Mouse (Mus musculus) T-helper 1 cell (primary cell): ENCODE measurements at regions not wholly inside any gene's neighbourhood (a gene's known extent, or its start where the extent isn't known, plus 50 kb on each side); places are given as distances from the start of the nearest gene placed in this dataset.
"Not testable (repeated sequence)": the region's sequence is repeated elsewhere in the genome, so short reads cannot be mapped to it uniquely, and the experiment has no call there.

Source experiments
- in situ Hi-C: fragments of 300-600 bp; cut with MboI, MseI; formaldehyde crosslinking; loops from one replicate; pipeline ENCODE4 v1.15.1; 2025; ENCODE audit warnings: high pct_unique_total_duplicates

DNA sequence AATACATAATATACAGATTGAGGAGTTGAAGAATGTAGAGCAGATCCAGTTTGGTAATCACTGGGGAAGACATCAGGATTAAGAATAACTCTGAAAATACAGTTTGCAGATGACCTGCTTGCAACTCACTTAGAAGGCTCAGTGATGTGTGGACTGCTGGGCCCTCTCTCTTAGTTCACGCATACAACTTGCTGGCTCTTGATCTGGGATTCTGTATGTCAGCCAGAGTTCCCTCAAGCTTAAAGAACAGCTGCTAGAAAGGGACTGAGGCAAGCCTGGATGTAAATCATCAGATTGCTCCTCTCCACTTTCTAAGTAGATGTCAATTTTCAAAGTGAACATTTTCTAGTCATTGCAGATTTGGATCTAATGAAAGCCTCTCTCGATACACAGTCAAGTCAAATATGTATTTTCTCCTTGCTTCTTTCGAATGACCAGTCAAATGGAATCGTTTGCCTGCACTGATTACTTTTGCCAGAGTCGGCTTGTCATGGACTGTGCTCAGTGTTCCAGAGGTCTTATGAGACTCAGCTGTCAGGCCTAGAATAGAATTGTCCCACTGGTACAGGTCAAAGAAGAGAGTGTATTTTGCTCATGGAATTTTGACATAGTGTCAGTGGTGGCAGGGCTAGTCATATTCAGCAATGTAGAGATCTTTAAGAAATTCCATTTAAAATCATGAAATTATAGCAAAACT lies 334.2 kb upstream of the Cwc22 start:
- in situ Hi-C loops, result loop anchor here (10.0 kb wide), 1 partner anchor 1714 kb away; no protein-coding TSS in a partner anchor

DNA sequence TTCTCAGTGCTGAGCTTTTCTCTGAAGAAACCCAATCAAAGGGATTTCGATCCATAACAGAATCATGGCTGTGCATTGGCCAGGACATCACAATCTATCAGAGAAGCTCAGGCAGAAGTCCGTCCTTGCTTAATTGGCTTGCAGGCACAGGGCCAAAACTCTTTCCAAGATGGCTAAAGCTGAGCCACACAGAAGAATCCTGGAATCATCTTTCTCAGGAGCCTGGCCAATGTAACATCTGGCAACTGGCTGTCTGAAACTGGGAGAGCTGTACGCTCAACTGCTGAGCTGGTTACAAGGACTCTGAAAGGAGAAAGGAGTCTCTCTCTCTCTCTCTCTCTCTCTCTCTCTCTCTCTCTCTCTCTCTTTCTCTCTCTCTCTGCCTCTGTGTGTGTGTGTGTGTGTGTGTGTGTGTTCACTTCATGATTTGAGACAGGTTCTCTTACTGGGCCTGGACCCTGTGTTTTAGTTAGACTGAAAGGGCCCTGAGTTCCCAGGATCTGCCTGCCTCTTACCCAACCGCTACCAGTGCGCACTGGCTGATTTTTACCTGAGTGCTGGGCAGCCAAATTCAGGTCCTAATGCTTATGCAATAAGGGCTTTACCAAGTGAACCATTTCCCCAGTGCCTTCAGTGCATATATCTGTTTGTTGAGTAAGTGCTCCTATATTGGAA lies 333.3 kb upstream of the Cwc22 start:
- in situ Hi-C loops, result loop anchor here (10.0 kb wide), 1 partner anchor 1715 kb away; no protein-coding TSS in a partner anchor

- in situ Hi-C loops, result no loop called here
Measured at GRCm38 (mm10) chr2:78278630-78279029, 332.5 kb upstream of the Cwc22 start.

DNA sequence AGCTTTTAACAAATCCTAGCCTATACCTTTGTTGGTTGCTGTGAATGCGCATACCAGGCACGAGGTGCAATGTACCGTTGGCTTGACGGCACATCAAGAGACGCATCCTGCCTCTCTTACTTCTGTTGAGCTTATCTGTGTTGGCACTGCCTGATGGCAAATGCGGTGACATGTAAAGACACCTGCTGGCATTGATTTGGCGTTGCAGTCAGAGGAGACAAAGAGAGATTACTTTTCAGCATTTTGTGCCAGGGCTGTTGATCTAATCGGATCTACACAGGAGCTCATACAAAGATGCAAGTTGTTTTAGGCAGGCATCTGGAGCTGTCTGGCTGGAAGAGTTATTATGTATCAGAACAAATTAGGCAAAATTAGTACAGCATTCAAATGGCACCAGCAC lies 331.5 kb upstream of the Cwc22 start:
- in situ Hi-C loops, result no loop called here

DNA sequence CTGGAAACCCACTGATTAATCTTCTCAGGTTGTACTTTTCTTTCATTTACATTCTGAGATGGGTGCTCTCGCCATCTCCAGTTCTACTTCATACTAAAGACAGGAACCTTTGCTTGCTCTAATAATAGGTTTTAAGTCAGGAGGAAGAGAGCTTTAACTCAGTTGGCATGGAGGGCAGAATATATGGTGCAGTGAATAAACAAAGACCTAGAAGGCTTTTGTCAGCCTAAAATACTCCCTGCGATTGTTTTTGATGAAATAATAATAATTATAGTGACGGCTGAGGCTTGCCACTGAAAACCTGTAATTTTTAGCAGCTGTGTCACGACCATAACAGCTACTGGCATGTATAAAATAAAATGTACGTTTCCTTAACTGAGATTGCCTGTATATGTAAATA lies 327.9 kb upstream of the Cwc22 start:
- in situ Hi-C loops, result no loop called here

DNA sequence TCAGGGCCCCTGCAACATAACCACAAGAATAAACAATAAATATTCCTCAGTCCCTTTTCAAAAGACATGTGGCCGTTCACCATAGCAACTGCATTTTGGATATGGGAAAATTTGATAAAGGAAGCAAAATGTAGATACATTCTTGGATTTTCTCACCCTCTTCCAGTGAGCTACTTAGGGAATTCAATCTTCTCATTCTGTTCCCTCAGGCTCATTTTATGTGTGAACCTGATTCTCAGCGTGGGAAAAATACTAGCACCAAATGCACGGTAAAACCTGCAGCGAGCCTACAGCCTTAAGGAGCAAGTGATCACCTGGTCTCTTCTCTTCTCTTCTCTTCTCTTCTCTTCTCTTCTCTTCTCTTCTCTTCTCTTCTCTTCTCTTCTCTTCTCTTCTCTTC lies 322.5 kb upstream of the Cwc22 start:
- in situ Hi-C loops, result no loop called here

GRCm38 (mm10) chr2:78267527-78268375 lies 321.6 kb upstream of the Cwc22 start:
- in situ Hi-C loops, result no loop called here

GRCm38 (mm10) chr2:78253601-78254097 lies 307.5 kb upstream of the Cwc22 start:
- in situ Hi-C loops, result no loop called here

GRCm38 (mm10) chr2:78246354-78246753 lies 300.2 kb upstream of the Cwc22 start:
- in situ Hi-C loops, result no loop called here

DNA sequence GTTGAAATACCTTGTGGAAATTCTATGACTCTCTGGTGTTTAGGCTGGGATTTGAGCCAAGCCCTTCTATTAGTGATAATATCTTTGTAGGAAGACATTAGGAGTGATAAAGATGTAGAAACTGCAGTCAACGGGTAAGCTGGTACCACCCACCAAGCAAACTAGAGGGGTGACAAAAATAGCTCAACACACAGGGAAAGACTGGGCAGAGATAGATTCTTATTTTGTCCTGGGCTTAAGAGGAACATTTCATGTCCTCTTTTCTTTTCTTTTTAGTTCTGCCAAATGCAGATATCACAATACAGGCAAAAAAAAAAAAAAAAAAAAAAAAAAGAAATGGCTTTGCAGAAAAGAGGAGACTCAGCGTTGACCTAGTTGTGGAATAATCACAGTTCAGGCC lies 294.1 kb upstream of the Cwc22 start:
- in situ Hi-C loops, result no loop called here

- in situ Hi-C loops, result not testable (repeated sequence)
Measured at GRCm38 (mm10) chr2:78225383-78226100, 279.4 kb upstream of the Cwc22 start.

- in situ Hi-C loops, result loop anchor here (10.0 kb wide), 1 partner anchor 100 kb away; no protein-coding TSS in a partner anchor
Measured at GRCm38 (mm10) chr2:78214469-78214868, 268.3 kb upstream of the Cwc22 start.

DNA sequence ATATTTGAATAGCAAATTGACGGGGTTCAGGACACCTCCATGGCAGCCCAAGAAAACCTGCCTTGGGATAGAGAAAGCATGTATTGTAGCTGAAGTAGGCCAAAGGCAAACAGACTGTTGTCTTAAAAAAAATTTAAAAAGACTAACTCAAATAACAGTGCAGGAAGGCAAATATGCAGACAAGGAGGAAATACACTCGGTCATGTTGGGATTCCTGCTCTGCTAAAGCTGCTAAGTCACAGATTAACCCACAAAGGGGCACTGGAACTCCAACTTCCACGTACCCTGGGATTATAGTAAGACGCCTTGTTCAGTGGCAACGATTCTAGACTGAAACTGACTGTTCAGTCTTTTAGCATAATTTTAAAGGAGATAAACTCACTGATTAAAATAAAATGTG lies 258.9 kb upstream of the Cwc22 start:
- in situ Hi-C loops, result no loop called here

DNA sequence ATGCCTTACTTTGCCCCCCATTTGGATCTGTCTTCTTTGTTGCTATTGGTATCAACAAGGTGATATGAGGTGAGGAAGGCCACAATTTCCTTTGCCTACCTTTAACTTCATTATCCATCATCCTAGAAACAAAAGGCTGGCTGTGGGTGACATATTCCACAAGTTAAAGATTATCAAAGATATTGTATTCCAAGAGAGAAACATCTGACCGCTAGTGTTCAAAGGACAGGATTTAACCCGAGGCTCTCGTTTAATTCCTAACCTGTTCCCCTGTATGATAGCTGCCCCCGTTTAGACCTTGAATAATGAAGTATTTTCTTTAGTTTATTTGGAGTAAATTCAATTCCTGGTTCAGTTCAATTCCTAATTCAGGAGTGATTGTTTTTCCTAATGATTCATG lies 249.8 kb upstream of the Cwc22 start:
- in situ Hi-C loops, result no loop called here

- in situ Hi-C loops, result no loop called here
Measured at GRCm38 (mm10) chr2:78189620-78190019, 243.4 kb upstream of the Cwc22 start.

GRCm38 (mm10) chr2:78184950-78185349 lies 238.8 kb upstream of the Cwc22 start:
- in situ Hi-C loops, result no loop called here

- in situ Hi-C loops, result no loop called here
Measured at GRCm38 (mm10) chr2:78173784-78174183, 227.6 kb upstream of the Cwc22 start.

DNA sequence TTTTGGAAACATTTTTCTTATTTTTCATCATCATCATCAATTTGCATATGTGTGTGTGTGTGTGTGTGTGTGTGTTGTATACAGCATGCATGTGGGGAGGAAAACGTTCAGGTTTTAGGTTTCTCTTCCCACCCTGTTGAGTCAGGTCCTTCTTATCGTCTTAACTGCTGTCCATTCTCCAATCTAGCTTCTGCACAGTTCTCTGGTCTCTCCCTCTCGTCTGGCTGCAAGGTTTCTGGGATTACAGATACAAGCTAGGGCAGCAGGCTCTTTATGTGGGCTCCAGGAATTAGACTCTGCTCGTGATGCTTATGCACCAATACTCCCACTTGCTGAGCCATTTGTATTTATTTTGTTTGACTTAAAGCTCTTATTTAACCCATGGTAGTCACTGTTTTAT lies 226.6 kb upstream of the Cwc22 start:
- in situ Hi-C loops, result no loop called here

- in situ Hi-C loops, result no loop called here
Measured at GRCm38 (mm10) chr2:78170162-78170747, 224.1 kb upstream of the Cwc22 start.

DNA sequence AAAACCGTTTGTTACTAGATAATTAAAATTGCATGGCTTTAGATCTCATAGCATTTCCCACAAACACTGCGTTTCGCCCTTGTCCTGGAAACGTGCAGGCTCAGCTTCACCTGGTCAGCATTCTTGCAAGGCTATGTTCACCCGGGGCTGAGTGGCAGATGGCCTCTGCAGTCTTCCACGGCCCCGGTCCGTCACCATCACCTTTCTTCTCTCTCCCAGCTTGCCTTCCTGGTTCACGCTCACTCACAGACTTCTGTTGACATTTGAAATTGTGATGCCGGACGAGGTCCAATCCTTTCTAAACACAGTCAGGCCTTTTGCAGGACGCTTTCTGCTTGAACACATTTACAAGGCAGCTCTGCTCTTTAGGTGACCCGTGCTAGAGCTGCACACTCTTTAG lies 219.3 kb upstream of the Cwc22 start:
- in situ Hi-C loops, result no loop called here

- in situ Hi-C loops, result no loop called here
Measured at GRCm38 (mm10) chr2:78159877-78160485, 213.8 kb upstream of the Cwc22 start.
